Mouse (Mus musculus) embryonic facial prominence, embryonic 13.5 days (tissue): ENCODE results near the gene Slc6a13. TPM values are rescaled to one million over a fixed set of nuclear protein-coding genes. Genes with fewer than 3 reads are reported as not detected.
A peak's percentile ranks its signal among the peaks of the same experiment; 100 is the strongest.

ENCODE experiments used
- ATAC-seq: fragments of 200-750 bp; cut with Nextera tagmentation; 2 replicates; pipeline ENCODE4 v1.8.0; 2017; ENCODE audit warnings: low read depth; ENCODE audit not compliant: insufficient number of reproducible peaks, insufficient read depth, low FRiP score, low TSS enrichment
- H3K27ac ChIP-seq: fragments of 300-500 bp; sonication (generic); 2 replicates; pipeline ENCODE4 v1.5.1; 2015; ENCODE audit warnings: moderate library complexity, mild to moderate bottlenecking, inconsistent platforms
- H3K27me3 ChIP-seq: fragments of 300-500 bp; sonication (generic); 2 replicates; pipeline ENCODE4 v1.6.1; 2015; ENCODE audit warnings: mild to moderate bottlenecking, inconsistent platforms
- H3K36me3 ChIP-seq: fragments of 300-500 bp; sonication (generic); 2 replicates; pipeline ENCODE4 v1.6.1; 2015; ENCODE audit warnings: mild to moderate bottlenecking, inconsistent platforms
- H3K4me1 ChIP-seq: fragments of 300-500 bp; sonication (generic); 2 replicates; pipeline ENCODE4 v1.6.1; 2015; ENCODE audit warnings: inconsistent platforms
- H3K4me2 ChIP-seq: fragments of 300-500 bp; sonication (generic); 2 replicates; pipeline ENCODE4 v1.6.1; 2015; ENCODE audit warnings: moderate library complexity, mild to moderate bottlenecking, inconsistent platforms
- H3K4me3 ChIP-seq: fragments of 300-500 bp; sonication (generic); 2 replicates; pipeline ENCODE4 v1.5.1; 2015; ENCODE audit warnings: mild to moderate bottlenecking, inconsistent platforms
- H3K9ac ChIP-seq: fragments of 300-500 bp; sonication (generic); 2 replicates; pipeline ENCODE4 v1.6.1; 2015; ENCODE audit warnings: mild to moderate bottlenecking, inconsistent platforms
- H3K9me3 ChIP-seq: fragments of 300-500 bp; sonication (generic); 2 replicates; pipeline ENCODE4 v1.6.1; 2016; ENCODE audit warnings: inconsistent platforms
- WGBS: fragments of 180-500 bp; shearing (Covaris S2); methylation state at CpG from one replicate; pipeline ENCODE4 v1.1.7; 2015; ENCODE audit warnings: mixed read lengths; 5-methylcytosine and 5-hydroxymethylcytosine counted together
- polyA plus RNA-seq: library from polyadenylated mRNA; unstranded; fragments of >200 nt; fragmentation: Nextera tagmentation; extraction: Ambion mirVana; gene quantifications from 2 replicates; pipeline ENCODE4 v1.2.1, GENCODE M21; 2015

The Slc6a13 gene
- polyA plus RNA-seq: 1.6 and 1.9 TPM in 2 replicates

DNA sequence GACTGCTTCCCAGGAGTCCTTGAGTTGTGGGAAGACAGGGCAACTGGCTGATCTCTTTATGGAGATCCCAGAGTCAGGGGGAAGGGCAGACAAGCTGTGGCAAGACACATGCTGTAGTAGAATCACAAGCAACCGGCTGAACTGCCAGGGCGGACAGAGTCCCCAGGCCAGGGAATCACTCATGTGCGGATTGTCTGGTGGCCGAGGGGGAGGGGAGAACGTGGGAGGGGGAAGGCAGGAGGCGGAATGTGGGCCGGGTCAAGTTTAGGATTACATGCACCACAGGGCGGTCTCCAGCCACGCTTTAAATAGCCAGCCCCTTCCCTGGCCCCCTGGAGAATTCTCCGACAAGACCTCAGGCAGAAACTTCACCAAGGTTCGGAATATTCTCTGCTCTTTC, at the start of gene Slc6a13:
Gene Slc6a13, plus strand, starts transcription at position 274 of the 400 bp plus-strand sequence.
- Histone ChIP-seq H3K4me3 (peak within 1 kb of the TSS; percentile 11; the same call in 1 of the 2 replicates), H3K9me3 (no peaks in the 10 kb centered on the region), H3K36me3 (no peaks in the 10 kb centered on the region), H3K9ac (no peak within 1 kb of the TSS), H3K4me2 (peak within 1 kb of the TSS; percentile 48), H3K27me3 (no peaks in the 10 kb centered on the region; the same call in 1 of the 2 replicates), H3K4me1 (peaks cover 11% of the 10 kb centered on the region), H3K27ac (no peak within 1 kb of the TSS)
- no peak for ATAC-seq
- WGBS: under 1% methylated on average over 11 of the region's 11 CpGs

DNA sequence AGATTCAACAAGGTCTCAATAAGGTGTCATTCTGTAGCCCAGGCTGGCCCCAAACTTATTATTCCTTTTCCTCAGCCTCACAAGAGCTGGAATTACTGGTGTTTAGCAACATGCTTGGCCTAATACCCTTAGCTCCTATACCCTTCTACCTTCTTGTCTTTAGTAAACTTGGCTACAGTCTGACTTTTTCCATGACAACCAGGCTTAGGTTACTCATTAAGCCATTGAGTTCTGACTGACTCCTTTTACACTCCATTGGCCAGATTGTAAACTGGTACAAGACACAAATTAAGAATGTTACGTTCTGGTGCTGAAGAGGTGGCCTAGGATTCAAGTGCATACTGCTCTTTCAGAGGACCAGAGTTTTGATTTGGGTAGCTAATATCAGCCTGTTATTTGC, 49.6 kb upstream of the Slc6a13 start:
- no peaks in the 10 kb centered on the region for H3K36me3 ChIP-seq
- H3K27ac ChIP-seq: no peak overlapping the region
- no peak overlapping the region for H3K9ac ChIP-seq
- no peak for ATAC-seq
- no peaks in the 10 kb centered on the region for H3K4me1 ChIP-seq
- H3K4me2 ChIP-seq: no peak overlapping the region
- no peaks in the 10 kb centered on the region for H3K9me3 ChIP-seq
- 0 out of 2 replicates have a peak, but pooled peaks cover 6% of the 10 kb centered on the region for H3K27me3 ChIP-seq
- H3K4me3 ChIP-seq: no peak overlapping the region
- 71% methylated on average over 1 of the region's 1 CpGs for WGBS

GRCm38 (mm10) chr6:121251256-121251655, 48.8 kb upstream of the Slc6a13 start:
- H3K4me3 ChIP-seq: no peak overlapping the region
- ATAC-seq: no peak
- no peaks in the 10 kb centered on the region for H3K4me1 ChIP-seq
- whole genome bisulfite sequencing: 73% methylated on average over 5 of the region's 5 CpGs
- no peak overlapping the region for H3K4me2 ChIP-seq
- H3K9me3 ChIP-seq: no peaks in the 10 kb centered on the region
- H3K36me3 ChIP-seq: no peaks in the 10 kb centered on the region
- H3K27ac ChIP-seq: no peak overlapping the region
- H3K9ac ChIP-seq: no peak overlapping the region
- H3K27me3 ChIP-seq: 0 out of 2 replicates have a peak, but pooled peaks cover 6% of the 10 kb centered on the region

- no peak for ATAC-seq
- no peaks in the 10 kb centered on the region for H3K36me3 ChIP-seq
- H3K27me3 ChIP-seq: no peaks in the 10 kb centered on the region
- no peak overlapping the region for H3K27ac ChIP-seq
- H3K4me2 ChIP-seq: no peak overlapping the region
- WGBS: 31% methylated on average over 9 of the region's 9 CpGs
- H3K9me3 ChIP-seq: no peaks in the 10 kb centered on the region
- no peak overlapping the region for H3K4me3 ChIP-seq
- H3K4me1 ChIP-seq: no peaks in the 10 kb centered on the region
- H3K9ac ChIP-seq: no peak overlapping the region
Observed at GRCm38 (mm10) chr6:121260548-121260947, 39.5 kb upstream of the Slc6a13 start.

DNA sequence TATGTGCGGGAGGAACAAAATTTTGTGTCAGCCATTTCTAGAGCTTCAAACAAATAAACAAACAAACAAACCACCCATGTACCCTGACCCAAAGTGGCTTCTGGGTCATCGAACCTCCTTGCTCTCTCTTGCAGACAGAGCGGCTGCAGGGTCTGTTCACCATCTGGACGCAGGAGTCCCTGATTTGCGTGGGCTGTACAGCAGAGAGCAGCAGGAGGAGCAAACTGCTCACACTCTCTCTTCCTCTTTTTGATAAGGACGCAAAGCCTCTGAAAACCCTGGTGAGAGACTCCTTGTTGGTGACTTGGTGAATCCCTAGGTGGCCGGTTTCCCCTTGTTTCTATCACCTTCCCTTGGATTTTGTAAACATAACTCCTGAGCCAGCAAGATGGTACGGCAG, 38.8 kb upstream of the Slc6a13 start:
- Histone ChIP-seq H3K27ac (no peak overlapping the region), H3K4me2 (no peak overlapping the region), H3K4me1 (no peaks in the 10 kb centered on the region), H3K9ac (no peak overlapping the region), H3K4me3 (no peak overlapping the region), H3K27me3 (no peaks in the 10 kb centered on the region), H3K36me3 (no peaks in the 10 kb centered on the region), H3K9me3 (no peaks in the 10 kb centered on the region)
- ATAC-seq: no peak
- 81% methylated on average over 8 of the region's 8 CpGs for WGBS

- Histone ChIP-seq H3K4me3 (no peak overlapping the region), H3K27me3 (no peaks in the 10 kb centered on the region), H3K4me2 (no peak overlapping the region), H3K27ac (no peak overlapping the region), H3K36me3 (no peaks in the 10 kb centered on the region), H3K9ac (no peak overlapping the region), H3K9me3 (no peaks in the 10 kb centered on the region), H3K4me1 (no peaks in the 10 kb centered on the region)
- WGBS: 83% methylated on average over 10 of the region's 10 CpGs
- no peak for ATAC-seq
Observed at GRCm38 (mm10) chr6:121262004-121262403, 38.0 kb upstream of the Slc6a13 start.

GRCm38 (mm10) chr6:121262496-121262895, 37.5 kb upstream of the Slc6a13 start:
- Histone ChIP-seq H3K4me3 (no peak overlapping the region), H3K9ac (no peak overlapping the region), H3K4me2 (no peak overlapping the region), H3K9me3 (no peaks in the 10 kb centered on the region), H3K4me1 (no peaks in the 10 kb centered on the region), H3K27ac (no peak overlapping the region), H3K27me3 (no peaks in the 10 kb centered on the region), H3K36me3 (no peaks in the 10 kb centered on the region)
- 89% methylated on average over 11 of the region's 11 CpGs for WGBS
- no peak for ATAC-seq

DNA sequence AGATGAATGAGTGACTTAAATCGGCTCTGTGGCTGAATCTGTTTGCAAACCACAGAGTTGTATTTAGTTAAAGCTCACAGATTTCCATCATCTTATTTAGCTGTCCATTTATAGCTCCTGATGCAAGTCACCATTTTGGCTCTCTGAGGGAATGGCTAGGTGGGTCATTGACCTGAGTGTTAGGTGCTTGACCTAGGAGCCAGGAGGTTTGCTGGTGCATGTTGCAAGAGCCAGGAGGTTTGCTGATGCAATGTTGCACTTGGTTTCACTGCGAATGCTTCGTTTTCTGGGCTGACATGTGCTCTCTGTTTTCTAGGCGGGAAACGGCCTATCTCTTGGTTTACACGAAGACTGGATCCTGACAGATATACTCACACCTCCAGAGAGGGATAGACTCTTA, 29.9 kb upstream of the Slc6a13 start:
- H3K27ac ChIP-seq: no peak overlapping the region
- 0 out of 2 replicates have a peak, but pooled peaks cover 5% of the 10 kb centered on the region for H3K27me3 ChIP-seq
- H3K36me3 ChIP-seq: no peaks in the 10 kb centered on the region
- H3K4me2 ChIP-seq: no peak overlapping the region
- H3K4me1 ChIP-seq: no peaks in the 10 kb centered on the region; the same call in 1 of the 2 replicates
- no peak for ATAC-seq
- H3K4me3 ChIP-seq: no peak overlapping the region
- WGBS: 80% methylated on average over 6 of the region's 6 CpGs
- no peak overlapping the region for H3K9ac ChIP-seq
- H3K9me3 ChIP-seq: no peaks in the 10 kb centered on the region

GRCm38 (mm10) chr6:121271707-121272074, 28.3 kb upstream of the Slc6a13 start:
- H3K9ac ChIP-seq: no peak overlapping the region; the same call in 1 of the 2 replicates
- H3K4me2 ChIP-seq: peak overlapping the region; percentile 65
- no peak for ATAC-seq
- H3K27me3 ChIP-seq: 0 out of 2 replicates have a peak, but pooled peaks cover 5% of the 10 kb centered on the region
- no peaks in the 10 kb centered on the region for H3K9me3 ChIP-seq
- H3K4me3 ChIP-seq: peak overlapping the region; percentile 47
- 10% methylated on average over 4 of the region's 4 CpGs for WGBS
- H3K4me1 ChIP-seq: no peaks in the 10 kb centered on the region; the same call in 1 of the 2 replicates
- H3K36me3 ChIP-seq: no peaks in the 10 kb centered on the region
- H3K27ac ChIP-seq: no peak overlapping the region

DNA sequence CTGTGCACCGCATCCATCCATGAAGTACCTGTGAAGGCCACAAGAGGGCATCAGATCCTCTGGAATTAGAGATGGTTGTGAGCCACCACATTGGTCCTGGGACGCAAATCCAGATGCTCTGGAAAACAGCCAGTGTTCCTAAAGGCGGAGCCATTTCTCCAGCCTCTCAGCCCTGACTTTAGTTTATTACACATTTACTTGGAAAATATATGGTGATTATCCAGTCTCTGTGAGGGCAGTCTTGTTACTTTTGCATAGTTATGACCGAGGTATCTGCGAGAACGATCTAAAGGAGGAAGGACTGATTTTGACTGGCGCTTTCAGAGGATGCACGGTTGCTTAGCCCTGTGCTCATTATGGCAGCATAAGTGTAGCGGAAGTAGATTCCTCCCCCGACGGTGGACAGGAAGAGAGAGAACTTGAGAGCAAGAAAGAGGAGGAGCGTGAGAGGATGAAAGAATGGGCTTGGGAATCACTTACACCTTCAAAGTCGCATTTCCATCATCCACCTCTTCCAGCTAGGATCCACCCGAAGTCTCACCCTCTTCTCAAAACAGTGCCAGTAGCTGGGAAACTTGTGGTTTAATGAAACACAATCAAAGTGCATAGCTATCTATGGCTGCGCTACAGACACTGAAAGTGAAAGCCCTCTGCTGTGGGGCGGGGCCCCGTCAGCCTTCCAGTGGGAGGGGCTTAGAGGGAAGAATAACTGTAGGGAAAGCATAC, 27.8 kb upstream of the Slc6a13 start:
- 8% methylated on average over 17 of the region's 17 CpGs for WGBS
- no peaks in the 10 kb centered on the region; the same call in 1 of the 2 replicates for H3K4me1 ChIP-seq
- 0 out of 2 replicates have a peak, but pooled peaks cover 5% of the 10 kb centered on the region for H3K27me3 ChIP-seq
- peak overlapping the region; percentile 65 for H3K4me2 ChIP-seq
- H3K27ac ChIP-seq: peak overlapping the region; percentile 88
- peak; percentile 56; the same call in 1 of the 2 replicates for ATAC-seq
- no peaks in the 10 kb centered on the region for H3K9me3 ChIP-seq
- no peaks in the 10 kb centered on the region for H3K36me3 ChIP-seq
- peak overlapping the region; percentile 53 for H3K9ac ChIP-seq
- H3K4me3 ChIP-seq: peak overlapping the region; percentile 47

- H3K4me2 ChIP-seq: no peak overlapping the region
- 81% methylated on average over 3 of the region's 3 CpGs for WGBS
- H3K27ac ChIP-seq: no peak overlapping the region
- H3K4me3 ChIP-seq: no peak overlapping the region
- H3K9ac ChIP-seq: no peak overlapping the region
- H3K4me1 ChIP-seq: no peaks in the 10 kb centered on the region; the same call in 1 of the 2 replicates
- H3K9me3 ChIP-seq: no peaks in the 10 kb centered on the region
- no peaks in the 10 kb centered on the region for H3K36me3 ChIP-seq
- 0 out of 2 replicates have a peak, but pooled peaks cover 5% of the 10 kb centered on the region for H3K27me3 ChIP-seq
- ATAC-seq: no peak
Observed at GRCm38 (mm10) chr6:121274356-121274755, 25.7 kb upstream of the Slc6a13 start.

DNA sequence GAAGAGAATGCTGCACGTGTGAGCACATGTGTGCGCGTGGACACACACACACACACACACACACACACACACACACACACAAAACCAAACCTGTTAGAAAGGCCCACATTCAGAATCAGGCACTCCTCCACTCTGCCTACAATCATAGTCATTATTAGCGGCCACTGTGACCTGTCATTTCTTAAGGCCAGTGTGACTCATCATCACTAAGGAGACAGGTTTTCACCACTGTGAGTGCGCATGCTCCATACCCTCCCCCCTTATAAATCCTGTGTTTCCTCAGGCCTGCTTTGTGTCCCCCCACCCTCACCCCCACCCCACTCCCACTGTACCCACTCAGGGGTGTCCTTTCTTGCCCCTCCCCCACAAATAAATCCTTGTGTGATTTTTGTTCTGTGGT, 15.9 kb upstream of the Slc6a13 start:
- no peak overlapping the region for H3K27ac ChIP-seq
- H3K27me3 ChIP-seq: no peaks in the 10 kb centered on the region
- H3K9me3 ChIP-seq: no peaks in the 10 kb centered on the region
- no peaks in the 10 kb centered on the region for H3K4me1 ChIP-seq
- H3K9ac ChIP-seq: no peak overlapping the region
- no peak overlapping the region for H3K4me3 ChIP-seq
- ATAC-seq: no peak
- H3K4me2 ChIP-seq: no peak overlapping the region
- no peaks in the 10 kb centered on the region for H3K36me3 ChIP-seq
- 85% methylated on average over 5 of the region's 5 CpGs for WGBS
